ENCODE assay signal across 8 mouse cellular contexts in genomic region chr3:103809799-103810150, GRCm38 (mm10). TPM values are rescaled to one million over a fixed set of nuclear protein-coding genes. Genes with fewer than 3 reads are reported as not detected.
A peak's percentile ranks its signal among the peaks of the same experiment; 100 is the strongest.
DNase-seq lines count a peak whose midpoint lies in the region; ATAC-seq and TF ChIP-seq lines count a peak whose summit lies in the region.

No protein-coding gene starts in this region.

- peak overlapping the region; percentile 74 for H3K4me2 ChIP-seq in kidney, embryonic 15.5 days
- peak overlapping the region; percentile 89 for H3K4me2 ChIP-seq in hindbrain, postnatal 0 days (ENCODE audit: low read depth, low read length)
- H3K4me2 ChIP-seq in midbrain, embryonic 16.5 days (ENCODE audit: low read length) = peak overlapping the region; percentile 60

- peak; percentile 61; the same call in 1 of the 2 replicates for ATAC-seq in kidney, embryonic 15.5 days (replicated peaks; ENCODE audit: low FRiP score)
- peak; percentile 42 for ATAC-seq in common myeloid progenitor, adult 5-6 weeks (replicated peaks; ENCODE audit: low read depth, poor library complexity, severe bottlenecking)
- no peak; the same call in 1 of the 2 replicates for ATAC-seq in hindbrain, postnatal 0 days
- ATAC-seq in midbrain, embryonic 16.5 days = peak; percentile 71

- H3K4me1 ChIP-seq in kidney, embryonic 15.5 days = peaks cover 17% of the 10 kb centered on the region
- H3K4me1 ChIP-seq in hindbrain, postnatal 0 days (ENCODE audit: insufficient read depth, low read length) = peaks cover 15% of the 10 kb centered on the region
- H3K4me1 ChIP-seq in midbrain, embryonic 16.5 days (ENCODE audit: control insufficient read depth, insufficient read depth, low read length) = peaks cover 18% of the 10 kb centered on the region

- no peaks in the 10 kb centered on the region for H3K27me3 ChIP-seq in kidney, embryonic 15.5 days
- no peaks in the 10 kb centered on the region for H3K27me3 ChIP-seq in hindbrain, postnatal 0 days (ENCODE audit: insufficient read depth, low read length)
- H3K27me3 ChIP-seq in midbrain, embryonic 16.5 days (ENCODE audit: control insufficient read depth, insufficient read depth, low read depth, low read length) = no peaks in the 10 kb centered on the region

- peaks cover 40% of the 10 kb centered on the region for H3K36me3 ChIP-seq in kidney, embryonic 15.5 days
- H3K36me3 ChIP-seq in hindbrain, postnatal 0 days (ENCODE audit: insufficient read depth, low read length) = peaks cover 3% of the 10 kb centered on the region; the same call in 1 of the 2 replicates
- H3K36me3 ChIP-seq in midbrain, embryonic 16.5 days (ENCODE audit: control insufficient read depth, insufficient read depth, low read length) = peaks cover 4% of the 10 kb centered on the region

- H3K4me3 ChIP-seq in kidney, embryonic 15.5 days (replicated peaks) = peak overlapping the region; percentile 88
- H3K4me3 ChIP-seq in hindbrain, postnatal 0 days (ENCODE audit: low read length) = peak overlapping the region; percentile 88
- H3K4me3 ChIP-seq in midbrain, embryonic 16.5 days (ENCODE audit: low read depth, low read length) = peak overlapping the region; percentile 62

- peak overlapping the region; percentile 80 for H3K9ac ChIP-seq in kidney, embryonic 15.5 days
- peak overlapping the region; percentile 87 for H3K9ac ChIP-seq in hindbrain, postnatal 0 days (replicated peaks; ENCODE audit: low read length)
- peak overlapping the region; percentile 90 for H3K9ac ChIP-seq in midbrain, embryonic 16.5 days (ENCODE audit: low read depth, low read length)

- DNase-seq in kidney, adult 8-10 months = no peak
- no peak for DNase-seq in hindbrain, postnatal 0 days (ENCODE audit: low spot score)
- no peak for DNase-seq in cerebellum, postnatal 14 days
- DNase-seq in thymus, postnatal 4 days = no peak
- DNase-seq in frontal cortex, postnatal 25 days (ENCODE audit: low spot score in 2 of 2) = no peak

- no peaks in the 10 kb centered on the region for H3K9me3 ChIP-seq in kidney, embryonic 15.5 days (replicated peaks)
- no peaks in the 10 kb centered on the region for H3K9me3 ChIP-seq in hindbrain, postnatal 0 days (ENCODE audit: low read length)
- H3K9me3 ChIP-seq in midbrain, embryonic 16.5 days (replicated peaks; ENCODE audit: control insufficient read depth, low read length, poor library complexity, severe bottlenecking) = no peaks in the 10 kb centered on the region

- peak overlapping the region; percentile 96 for H3K27ac ChIP-seq in kidney, embryonic 15.5 days
- H3K27ac ChIP-seq in hindbrain, postnatal 0 days = peak overlapping the region; percentile 93
- peak overlapping the region; percentile 92 for H3K27ac ChIP-seq in midbrain, embryonic 16.5 days (ENCODE audit: low read length)

- TF ChIP-seq CTCF in hindbrain, postnatal 0 days (IDR thresholded peaks at IDR 0.05; ENCODE audit: low read depth) = no peak

- 2% methylated on average over 14 of the region's 14 CpGs for WGBS in kidney, embryonic 15.5 days
- 3% methylated on average over 14 of the region's 14 CpGs for WGBS in hindbrain, postnatal 0 days
- WGBS in midbrain, embryonic 16.5 days = 1% methylated on average over 14 of the region's 14 CpGs

RNA-seq across cellular contexts. Expression of gene Gm43064, which starts 0.4 kb away (rescaled TPM):
- 0.27 and 0.30 TPM in 2 replicates for polyA plus RNA-seq in kidney, embryonic 15.5 days (2015; fragmentation: Nextera tagmentation; extraction: Ambion mirVana)
- not detected in 2 replicates for total RNA-seq in common myeloid progenitor, adult 5-6 weeks (2017)
- 1.1 and 1.9 TPM in 2 replicates for total RNA-seq in hindbrain, postnatal 0 days (2014; rRNA removed)
- polyA plus RNA-seq in hindbrain, postnatal 0 days (2015; fragmentation: Nextera tagmentation; extraction: Ambion mirVana) = 0.24 TPM in 1 of 2 replicates, not detected in the other
- polyA plus RNA-seq in midbrain, embryonic 16.5 days (2015; fragmentation: Nextera tagmentation; extraction: Ambion mirVana) = 0.15 and 0.65 TPM in 2 replicates

RNA-seq across cellular contexts. Expression of gene Ap4b1, which starts 0.5 kb away (rescaled TPM):
- polyA plus RNA-seq in kidney, embryonic 15.5 days (2015; fragmentation: Nextera tagmentation; extraction: Ambion mirVana) = 18.9 and 19.6 TPM in 2 replicates
- 15.3 and 17.7 TPM in 2 replicates for total RNA-seq in common myeloid progenitor, adult 5-6 weeks (2017)
- 16.1 and 25.8 TPM in 2 replicates for total RNA-seq in hindbrain, postnatal 0 days (2014; rRNA removed)
- 16.4 and 20.1 TPM in 2 replicates for polyA plus RNA-seq in hindbrain, postnatal 0 days (2015; fragmentation: Nextera tagmentation; extraction: Ambion mirVana)
- polyA plus RNA-seq in midbrain, embryonic 16.5 days (2015; fragmentation: Nextera tagmentation; extraction: Ambion mirVana) = 20.5 and 22.8 TPM in 2 replicates

RNA-seq across cellular contexts. Expression of gene Dclre1b, which starts 0.5 kb away (rescaled TPM):
- 25.1 and 28.3 TPM in 2 replicates for polyA plus RNA-seq in kidney, embryonic 15.5 days (2015; fragmentation: Nextera tagmentation; extraction: Ambion mirVana)
- 14.7 and 17.2 TPM in 2 replicates for total RNA-seq in common myeloid progenitor, adult 5-6 weeks (2017)
- 3.0 and 7.9 TPM in 2 replicates for total RNA-seq in hindbrain, postnatal 0 days (2014; rRNA removed)
- polyA plus RNA-seq in hindbrain, postnatal 0 days (2015; fragmentation: Nextera tagmentation; extraction: Ambion mirVana) = 15.4 and 19.1 TPM in 2 replicates
- 20.3 and 22.0 TPM in 2 replicates for polyA plus RNA-seq in midbrain, embryonic 16.5 days (2015; fragmentation: Nextera tagmentation; extraction: Ambion mirVana)

RNA-seq across cellular contexts. Expression of gene Hipk1, which starts 18.4 kb away (rescaled TPM):
- 10.6 and 11.0 TPM in 2 replicates for polyA plus RNA-seq in kidney, embryonic 15.5 days (2015; fragmentation: Nextera tagmentation; extraction: Ambion mirVana)
- 75.4 and 87.3 TPM in 2 replicates for total RNA-seq in common myeloid progenitor, adult 5-6 weeks (2017)
- 52.6 and 59.3 TPM in 2 replicates for total RNA-seq in hindbrain, postnatal 0 days (2014; rRNA removed)
- polyA plus RNA-seq in hindbrain, postnatal 0 days (2015; fragmentation: Nextera tagmentation; extraction: Ambion mirVana) = 8.1 and 8.4 TPM in 2 replicates
- polyA plus RNA-seq in midbrain, embryonic 16.5 days (2015; fragmentation: Nextera tagmentation; extraction: Ambion mirVana) = 11.1 and 11.5 TPM in 2 replicates

RNA-seq across cellular contexts. Expression of gene Bcl2l15, which starts 22.6 kb away (rescaled TPM):
- 0.14 and 0.17 TPM in 2 replicates for polyA plus RNA-seq in kidney, embryonic 15.5 days (2015; fragmentation: Nextera tagmentation; extraction: Ambion mirVana)
- total RNA-seq in common myeloid progenitor, adult 5-6 weeks (2017) = 0.39 and 4.5 TPM in 2 replicates
- total RNA-seq in hindbrain, postnatal 0 days (2014; rRNA removed) = not detected in 2 replicates
- polyA plus RNA-seq in hindbrain, postnatal 0 days (2015; fragmentation: Nextera tagmentation; extraction: Ambion mirVana) = 0.20 and 0.67 TPM in 2 replicates
- 0.31 and 0.36 TPM in 2 replicates for polyA plus RNA-seq in midbrain, embryonic 16.5 days (2015; fragmentation: Nextera tagmentation; extraction: Ambion mirVana)
